Mouse (Mus musculus): Measurements from ENCODE around the gene Itga5.

Gene Itga5

GRCm38 (mm10) chr15:103339961-103340337 lies 26.6 kb downstream of the Itga5 start, which contains the start of gene Zfp385a:
Gene Zfp385a (minus strand): TSS chr15:103340093.
- no peak for DNase-seq (ENCODE audit: low read depth, low spot score)

GRCm38 (mm10) chr15:103339166-103339960 lies 27.2 kb downstream of the Itga5 start:
- no peak for DNase-seq (ENCODE audit: low read depth, low spot score)

DNA sequence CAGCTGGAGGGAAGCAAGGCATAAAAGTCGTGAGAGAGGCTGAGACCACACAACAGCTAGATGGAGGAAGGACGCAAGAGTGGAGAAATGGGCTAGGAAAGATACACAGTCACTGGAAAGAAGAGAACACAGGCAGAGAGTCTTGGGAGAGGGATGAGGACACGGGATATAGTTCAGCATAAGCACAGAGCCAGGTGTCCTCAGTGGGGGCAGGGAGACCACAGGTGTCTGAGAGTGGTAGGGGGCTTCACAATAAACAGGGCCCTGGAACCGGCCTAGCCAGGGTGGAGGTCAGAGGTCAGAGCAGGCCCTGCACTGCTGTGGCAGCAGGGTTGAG lies 27.8 kb downstream of the Itga5 start:
- no peak for DNase-seq (ENCODE audit: low read depth, low spot score)

- DNase-seq (ENCODE audit: low read depth, low spot score), result no peak
Measured at GRCm38 (mm10) chr15:103336996-103337667, 29.4 kb downstream of the Itga5 start.

- DNase-seq (ENCODE audit: low read depth, low spot score), result no peak
Measured at GRCm38 (mm10) chr15:103335488-103336235, 30.9 kb downstream of the Itga5 start.

DNA sequence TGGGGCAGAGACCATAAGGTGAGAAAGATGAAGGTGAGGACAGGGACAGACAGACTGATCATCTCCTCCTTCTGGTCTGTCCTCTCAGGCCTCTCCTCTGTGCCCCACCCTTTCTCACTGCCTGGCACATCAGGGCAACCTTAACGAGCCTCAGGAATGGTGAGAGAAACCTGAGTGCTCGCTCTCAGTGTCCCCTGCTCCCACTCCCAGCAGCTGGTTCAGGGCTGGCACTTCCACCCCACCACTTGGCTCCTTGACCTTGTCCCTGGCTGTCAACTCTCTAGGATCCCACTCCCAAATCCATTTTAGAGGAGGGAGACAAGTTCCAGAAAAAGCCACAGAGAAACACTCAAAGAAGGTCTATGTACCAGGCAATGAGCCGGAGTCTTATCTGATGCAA lies 31.5 kb downstream of the Itga5 start:
- no peak for DNase-seq (ENCODE audit: low read depth, low spot score)

DNA sequence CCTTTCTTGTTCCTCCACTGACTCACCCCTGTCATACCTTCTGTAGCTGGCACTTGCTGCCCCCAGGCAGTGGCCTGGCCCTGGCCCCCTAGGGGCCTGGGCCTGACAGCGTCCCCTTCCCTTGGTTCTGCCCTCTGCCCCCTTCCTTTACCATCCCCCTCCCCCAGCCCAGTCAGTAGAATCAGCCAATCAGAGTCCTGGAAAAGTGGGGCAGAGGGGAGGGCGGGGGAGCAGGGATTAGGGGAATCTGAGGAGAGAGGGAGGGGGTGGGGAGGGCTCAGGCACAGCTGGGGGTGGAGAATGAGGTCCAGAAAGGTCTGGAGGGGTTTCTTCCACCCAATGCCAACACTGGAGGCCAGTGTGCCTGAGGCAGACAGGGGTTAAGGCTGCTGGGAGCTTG lies 32.4 kb downstream of the Itga5 start:
- no peak for DNase-seq (ENCODE audit: low read depth, low spot score)

GRCm38 (mm10) chr15:103333738-103334137 lies 32.8 kb downstream of the Itga5 start:
- no peak for DNase-seq (ENCODE audit: low read depth, low spot score)

GRCm38 (mm10) chr15:103333081-103333615 lies 33.4 kb downstream of the Itga5 start:
- no peak for DNase-seq (ENCODE audit: low read depth, low spot score)

- DNase-seq (ENCODE audit: low read depth, low spot score), result peak; percentile 73
Measured at GRCm38 (mm10) chr15:103323455-103324247, 42.9 kb downstream of the Itga5 start.

DNA sequence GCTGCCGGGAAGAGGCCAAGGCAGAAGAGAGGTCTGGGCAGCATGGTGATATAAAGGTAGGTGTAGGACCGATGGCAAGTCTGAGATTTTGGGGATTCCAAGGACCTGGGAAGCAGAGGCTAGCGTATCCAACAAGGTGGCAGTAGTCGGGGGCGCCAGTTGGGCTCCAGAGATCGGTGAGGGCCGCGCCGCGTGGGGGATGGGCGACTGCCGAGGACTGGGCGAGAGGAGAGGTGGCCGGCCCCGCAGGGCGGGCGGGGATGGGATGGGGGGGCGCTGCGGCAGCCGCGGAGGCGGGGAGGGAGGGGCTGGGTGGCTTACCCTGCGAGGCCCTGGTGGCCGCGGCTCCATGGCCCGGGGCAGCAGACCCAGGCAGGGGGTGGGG lies 43.5 kb downstream of the Itga5 start:
- no peak for DNase-seq (ENCODE audit: low read depth, low spot score)

DNA sequence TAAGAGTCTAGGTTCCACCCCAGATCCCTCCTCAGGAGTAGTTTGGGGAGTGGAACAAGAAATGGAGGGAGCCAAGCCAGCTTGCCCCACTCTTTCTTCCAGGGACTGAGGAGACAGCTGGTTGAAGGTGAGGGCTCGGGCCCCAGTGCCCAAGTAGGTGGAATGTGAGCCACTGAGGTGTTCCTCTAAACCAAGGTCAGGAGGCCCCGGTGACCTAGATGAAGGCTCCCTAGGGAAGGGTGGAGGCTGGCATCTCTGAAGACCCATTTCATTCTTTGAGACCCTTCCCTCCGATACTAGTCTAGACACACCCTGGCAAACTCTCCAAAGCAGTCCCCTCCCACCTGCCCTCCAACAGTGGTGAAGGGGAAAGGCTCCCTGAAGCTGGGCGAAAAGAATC lies 44.2 kb downstream of the Itga5 start:
- DNase-seq (ENCODE audit: low read depth, low spot score), result no peak

- no peak for DNase-seq (ENCODE audit: low read depth, low spot score)
Measured at GRCm38 (mm10) chr15:103321076-103321475, 45.5 kb downstream of the Itga5 start.

DNA sequence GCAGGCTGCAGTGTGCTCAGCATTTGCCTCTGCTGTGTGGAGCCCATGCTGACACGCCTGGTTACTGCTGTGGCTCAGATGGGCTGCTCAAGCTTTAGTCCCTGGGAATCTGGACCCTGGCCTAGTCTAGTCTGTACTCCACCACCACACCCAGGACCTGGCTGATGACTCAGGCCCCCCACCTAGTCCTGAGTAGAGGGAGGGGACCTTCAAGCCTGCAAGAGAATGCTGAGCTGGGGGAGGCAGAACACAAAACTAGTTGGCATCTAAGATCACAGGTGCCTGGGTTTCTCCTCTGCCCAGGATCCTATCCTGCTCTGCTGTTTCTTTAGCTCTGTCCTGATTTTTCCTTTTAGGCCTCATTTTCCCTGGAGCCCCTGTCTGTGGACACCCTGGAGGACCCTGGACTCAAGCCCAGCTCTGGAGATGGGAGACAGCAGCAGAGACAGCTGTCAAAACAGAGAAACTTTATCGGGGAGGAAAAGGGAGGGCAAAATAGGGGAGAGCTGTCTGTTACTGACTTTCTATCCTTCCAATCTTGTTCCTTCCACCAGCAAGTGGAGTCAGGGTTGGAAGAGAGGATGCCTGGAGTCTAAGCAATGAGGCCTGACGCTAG lies 48.3 kb downstream of the Itga5 start:
- no peak for DNase-seq (ENCODE audit: low read depth, low spot score)

GRCm38 (mm10) chr15:103317731-103318130 lies 48.8 kb downstream of the Itga5 start:
- no peak for DNase-seq (ENCODE audit: low read depth, low spot score)

DNA sequence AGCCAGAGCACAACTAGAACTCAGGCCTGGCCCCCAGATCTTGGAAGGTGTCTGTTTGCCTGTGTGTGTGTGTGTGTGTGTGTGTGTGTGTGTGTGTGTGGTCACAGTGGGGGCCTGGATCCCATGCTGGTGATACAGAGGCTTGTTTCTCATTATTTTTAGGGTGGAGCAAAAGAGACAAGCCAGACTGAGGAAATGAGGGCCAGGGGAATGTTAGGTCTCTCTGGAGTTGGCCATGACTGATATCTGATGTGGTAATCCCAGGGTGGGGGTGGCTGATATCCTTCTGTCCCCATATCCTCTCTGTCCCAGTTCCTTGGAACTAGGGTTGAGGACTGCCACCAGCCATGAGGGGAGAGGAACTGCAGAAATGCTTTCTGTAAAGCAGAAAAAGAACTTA lies 49.4 kb downstream of the Itga5 start:
- no peak for DNase-seq (ENCODE audit: low read depth, low spot score)

DNA sequence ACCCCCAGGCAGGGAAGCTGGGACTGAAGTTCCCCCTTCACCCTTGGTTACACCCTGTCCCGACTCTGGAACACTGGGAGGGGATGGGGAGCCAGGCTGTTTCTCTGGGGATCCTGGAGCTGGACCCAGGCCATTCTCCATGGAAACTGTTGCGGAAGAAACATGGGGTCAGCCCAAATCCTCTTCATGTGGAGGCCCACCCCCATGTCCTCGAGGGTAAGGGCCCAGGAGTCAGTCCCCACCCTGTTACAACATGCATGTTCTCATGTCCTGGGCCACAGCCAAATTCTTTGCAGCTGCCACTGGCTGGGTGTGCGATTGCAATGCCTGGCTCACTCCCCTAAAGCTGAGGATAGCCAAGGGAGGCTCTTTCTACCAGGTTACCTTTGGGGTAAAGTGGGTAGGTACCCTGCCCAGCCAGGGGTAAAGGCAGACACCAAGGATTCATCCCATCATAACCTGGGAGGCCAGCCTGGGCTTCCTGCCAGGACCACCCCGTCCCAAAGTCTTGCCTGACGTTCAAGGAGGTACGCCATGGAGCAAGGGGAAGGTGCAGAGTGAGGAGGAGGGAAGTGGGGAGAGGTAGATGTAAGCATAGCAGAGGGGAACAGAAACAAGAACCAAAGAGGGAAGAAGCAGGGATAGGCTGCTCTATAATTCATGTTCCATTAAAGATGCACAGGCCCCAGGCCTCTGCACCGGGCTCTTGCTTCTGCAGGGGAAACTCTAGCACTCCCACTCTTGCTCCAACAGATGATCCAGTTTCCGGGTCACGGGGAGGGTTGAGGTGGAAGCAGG lies 50.4 kb downstream of the Itga5 start:
- DNase-seq (ENCODE audit: low read depth, low spot score), result no peak

DNA sequence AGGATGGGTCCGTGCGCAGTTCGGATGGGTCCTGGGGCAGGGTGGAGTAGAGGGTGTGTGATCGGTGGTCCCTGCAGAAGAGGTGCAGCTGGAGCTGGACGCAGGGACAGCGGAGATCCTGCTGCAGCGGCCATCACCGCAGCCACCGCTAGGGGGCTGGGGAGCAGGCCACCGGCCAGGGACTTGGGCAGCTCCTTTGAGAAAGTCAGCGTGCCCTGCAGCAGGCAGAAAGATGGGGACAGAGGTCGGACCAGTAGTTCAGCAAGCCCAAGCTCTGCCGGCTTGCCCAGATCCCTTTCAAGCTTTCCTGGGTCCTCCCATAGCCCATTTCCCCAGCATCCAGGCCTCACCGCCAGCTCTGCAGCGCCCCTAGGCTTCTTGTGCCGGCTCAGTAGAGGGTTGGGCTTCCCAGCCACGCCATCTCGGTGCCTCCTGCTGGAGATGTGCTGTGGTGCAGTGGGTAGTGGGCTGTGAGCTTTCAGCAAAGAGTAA lies 51.5 kb downstream of the Itga5 start:
- no peak for DNase-seq (ENCODE audit: low read depth, low spot score)

GRCm38 (mm10) chr15:103314181-103314580 lies 52.4 kb downstream of the Itga5 start:
- no peak for DNase-seq (ENCODE audit: low read depth, low spot score)

DNA sequence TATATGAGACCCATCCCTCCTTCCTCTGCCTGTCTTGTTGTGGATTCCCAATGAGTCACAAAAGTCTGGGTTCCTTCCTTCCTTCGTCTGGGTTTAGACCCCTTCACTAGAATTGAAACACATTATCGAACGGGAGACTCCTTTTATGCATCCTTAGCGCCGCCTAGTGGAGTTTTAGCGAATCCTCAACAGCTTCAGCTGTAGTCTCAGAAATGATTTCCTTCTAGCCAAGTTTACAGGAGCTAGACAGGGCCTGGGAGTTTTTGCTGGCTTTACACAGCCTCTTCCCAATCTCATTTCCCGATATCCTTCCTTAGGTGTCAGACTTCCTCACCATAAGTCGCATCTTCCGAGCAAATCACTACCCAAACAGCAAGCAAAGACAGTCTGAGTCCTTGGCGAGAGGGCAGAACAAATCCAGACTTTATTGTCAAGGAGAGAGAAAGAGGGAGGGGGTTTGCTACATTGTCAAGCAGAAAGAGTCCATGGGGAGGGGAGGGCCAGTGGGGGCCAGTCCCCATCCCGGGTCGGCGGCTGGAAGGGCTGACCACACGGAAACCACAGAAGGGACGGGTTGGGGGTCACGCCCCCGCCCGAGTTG lies 53.0 kb downstream of the Itga5 start:
- peak; percentile 45 for DNase-seq (ENCODE audit: low read depth, low spot score)
